Mouse (Mus musculus) urinary bladder, adult 18-20 months (tissue): Measurements from ENCODE around the gene Gm21149.
A peak's percentile ranks its signal among the peaks of the same experiment; 100 is the strongest.
"Not testable (repeated sequence)": the region's sequence is repeated elsewhere in the genome, so short reads cannot be mapped to it uniquely, and the experiment has no call there.

ENCODE experiments used
- DNase-seq, 2 experiments: peaks; one replicate each; pipeline ENCODE4 v3.0.0; 2022; ENCODE audit warnings: low spot score in 2 of 2, mixed read lengths in 2 of 2

Gene Gm21149

GRCm38 (mm10) chr5:15476423-15476822, at the start of gene Gm21149:
Gene Gm21149, minus strand, starts transcription at chr5:15476523.
- not testable (repeated sequence) for DNase-seq

- not testable (repeated sequence) for DNase-seq
Observed at GRCm38 (mm10) chr5:15522470-15522869, 46.1 kb upstream of the Gm21149 start.

GRCm38 (mm10) chr5:15522028-15522427, 45.7 kb upstream of the Gm21149 start:
- DNase-seq, result not testable (repeated sequence)

- not testable (repeated sequence) for DNase-seq
Observed at GRCm38 (mm10) chr5:15520418-15520817, 44.1 kb upstream of the Gm21149 start.

- not testable (repeated sequence) for DNase-seq
Observed at GRCm38 (mm10) chr5:15517150-15517549, 40.8 kb upstream of the Gm21149 start.

- DNase-seq, result not testable (repeated sequence)
Observed at GRCm38 (mm10) chr5:15512236-15512635, 35.9 kb upstream of the Gm21149 start.

- DNase-seq, result not testable (repeated sequence)
Observed at GRCm38 (mm10) chr5:15509911-15510310, 33.6 kb upstream of the Gm21149 start.

- DNase-seq, result not testable (repeated sequence)
Observed at GRCm38 (mm10) chr5:15508460-15509451, 32.4 kb upstream of the Gm21149 start.

GRCm38 (mm10) chr5:15507757-15508459, 31.6 kb upstream of the Gm21149 start:
- not testable (repeated sequence) for DNase-seq

GRCm38 (mm10) chr5:15507309-15507619, 30.9 kb upstream of the Gm21149 start:
- DNase-seq, result no peak

GRCm38 (mm10) chr5:15506575-15507308, 30.4 kb upstream of the Gm21149 start:
- no peak for DNase-seq

GRCm38 (mm10) chr5:15498774-15499400, 22.6 kb upstream of the Gm21149 start:
- peak in 1 of 2 experiments; percentile 21 for DNase-seq

GRCm38 (mm10) chr5:15498350-15498749, 22.0 kb upstream of the Gm21149 start:
- DNase-seq, result not testable (repeated sequence)

- DNase-seq, result not testable (repeated sequence)
Observed at GRCm38 (mm10) chr5:15490934-15491333, 14.6 kb upstream of the Gm21149 start.

- no peak for DNase-seq
Observed at GRCm38 (mm10) chr5:15488743-15489142, 12.4 kb upstream of the Gm21149 start.

- DNase-seq, result not testable (repeated sequence)
Observed at GRCm38 (mm10) chr5:15484616-15485015, 8.3 kb upstream of the Gm21149 start.

- DNase-seq, result not testable (repeated sequence)
Observed at GRCm38 (mm10) chr5:15483576-15483975, 7.3 kb upstream of the Gm21149 start.

GRCm38 (mm10) chr5:15482815-15483214, 6.5 kb upstream of the Gm21149 start:
- DNase-seq, result not testable (repeated sequence)

- not testable (repeated sequence) for DNase-seq
Observed at GRCm38 (mm10) chr5:15470141-15470540, 6.2 kb downstream of the Gm21149 start.

- not testable (repeated sequence) for DNase-seq
Observed at GRCm38 (mm10) chr5:15467768-15468167, 8.6 kb downstream of the Gm21149 start.

- DNase-seq, result not testable (repeated sequence)
Observed at GRCm38 (mm10) chr5:15466218-15466617, 10.1 kb downstream of the Gm21149 start.
